Mouse (Mus musculus): ENCODE results near the gene Ugt2b36.
"Not testable (repeated sequence)": the region's sequence is repeated elsewhere in the genome, so short reads cannot be mapped to it uniquely, and the experiment has no call there.

The Ugt2b36 gene

GRCm38 (mm10) chr5:87092346-87093027 is at the start of gene Ugt2b36:
Ugt2b36 (minus strand) TSS chr5:87092555.
- DNase-seq, result no peak

- DNase-seq, result not testable (repeated sequence)
Measured at GRCm38 (mm10) chr5:87140196-87140595, 47.8 kb upstream of the Ugt2b36 start, which contains the start of gene Ugt2b5. Ugt2b5 (minus strand) TSS chr5:87140318.

GRCm38 (mm10) chr5:87103697-87104096 is 11.3 kb upstream of the Ugt2b36 start:
- DNase-seq, result not testable (repeated sequence)

GRCm38 (mm10) chr5:87091111-87091510 is 1.2 kb downstream of the Ugt2b36 start:
- no peak for DNase-seq

- DNase-seq, result no peak
Measured at GRCm38 (mm10) chr5:87089264-87089663, 3.1 kb downstream of the Ugt2b36 start.

- DNase-seq, result no peak
Measured at GRCm38 (mm10) chr5:87086269-87086668, 6.1 kb downstream of the Ugt2b36 start.

GRCm38 (mm10) chr5:87030624-87031023 is 61.7 kb downstream of the Ugt2b36 start:
- DNase-seq, result no peak

- no peak for DNase-seq
Measured at GRCm38 (mm10) chr5:87027359-87027758, 65.0 kb downstream of the Ugt2b36 start.
